Mouse (Mus musculus): Measurements from ENCODE around the gene Sdhb.

Sdhb gene

GRCm38 (mm10) chr4:141016311-141016710, 55.3 kb downstream of the Sdhb start:
- DNase-seq = peak; percentile 52 to 57

DNA sequence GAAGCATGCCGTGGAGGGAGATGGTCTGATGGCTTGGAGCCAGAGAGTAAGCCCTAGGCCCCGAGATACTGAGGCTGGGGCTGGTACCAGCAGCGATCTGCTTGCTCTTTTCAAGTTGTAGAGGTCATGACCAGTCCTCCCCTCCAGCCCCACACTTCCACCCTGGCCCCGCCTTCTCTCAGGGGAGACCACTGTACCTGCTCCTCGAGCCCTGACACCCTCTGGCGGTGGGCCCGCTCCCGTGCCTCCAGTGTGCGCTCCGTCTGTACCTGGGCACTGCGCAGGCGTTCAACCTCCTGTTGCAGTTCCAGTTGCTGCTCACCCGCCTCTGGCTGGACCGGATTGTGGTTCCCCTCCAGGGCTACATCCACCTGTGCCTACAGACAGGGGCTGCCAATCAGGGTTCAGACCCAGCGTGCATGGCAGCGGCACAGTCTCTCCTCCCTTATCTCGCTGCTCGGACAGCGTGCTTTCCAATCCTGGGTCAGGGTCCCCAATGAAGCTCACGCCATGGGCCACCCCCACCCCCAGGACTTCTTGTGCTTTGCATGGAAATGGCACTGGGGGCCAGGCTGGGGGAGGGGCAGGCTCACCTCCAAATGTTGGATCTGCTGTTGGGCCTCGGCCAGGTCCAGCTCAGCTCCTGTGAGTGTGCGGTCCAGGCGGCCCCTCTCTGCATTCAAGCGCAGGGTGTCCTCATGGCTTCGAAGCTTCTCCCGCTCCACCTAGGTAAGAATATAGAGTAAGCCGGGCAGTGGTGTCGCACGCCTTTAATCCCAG, 56.8 kb downstream of the Sdhb start:
- DNase-seq = peak; percentile 18 to 37

GRCm38 (mm10) chr4:141020220-141020619, 59.2 kb downstream of the Sdhb start:
- DNase-seq = peak in 1 of 2 experiments; percentile 16

- DNase-seq = peak; percentile 60 to 66
These were observed 60.0 kb downstream of the Sdhb start for GRCm38 (mm10) chr4:141020811-141021613.

- DNase-seq = peak; percentile 76 to 78
These were observed 60.6 kb downstream of the Sdhb start for GRCm38 (mm10) chr4:141021614-141021929.

DNA sequence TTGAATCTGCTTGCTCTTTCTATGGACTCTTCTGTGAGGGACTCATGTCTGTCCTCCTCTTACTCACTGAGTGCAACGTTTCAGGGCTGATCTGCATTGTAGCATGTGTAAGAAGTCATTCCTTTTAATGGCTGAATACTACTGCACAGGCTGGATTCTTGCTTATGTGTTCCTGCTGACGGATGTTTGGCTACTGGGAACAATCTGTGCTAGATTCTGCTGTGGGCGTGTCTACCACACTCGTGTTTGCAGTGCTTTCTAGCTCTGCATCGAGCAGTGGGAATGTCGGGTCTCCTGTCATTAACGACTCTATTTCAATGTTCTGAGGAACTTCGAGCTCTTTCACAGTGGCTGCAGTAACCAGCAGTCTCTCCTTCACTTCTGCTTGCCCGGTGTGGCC, 63.0 kb downstream of the Sdhb start:
- no peak for DNase-seq

- DNase-seq = no peak
These were observed 64.0 kb downstream of the Sdhb start for GRCm38 (mm10) chr4:141024992-141025391.
